Mouse (Mus musculus) ES-E14 (cell line): ENCODE measurements at regions not wholly inside any gene's neighbourhood (a gene's known extent, or its start where the extent isn't known, plus 50 kb on each side); places are given as distances from the start of the nearest gene placed in this dataset.

Source experiments
- CHD2 ChIP-seq: IDR thresholded peaks from 2 replicates; pipeline ENCODE4 v1.6.1; 2014; ENCODE audit warnings: mild to moderate bottlenecking, low read depth, low read length, inconsistent platforms
- MAFK ChIP-seq: IDR thresholded peaks from 2 replicates; pipeline ENCODE4 v1.6.1; 2014; ENCODE audit warnings: mild to moderate bottlenecking, low read depth, low read length, inconsistent platforms; ENCODE audit not compliant: insufficient read depth
- ZC3H11A ChIP-seq: IDR thresholded peaks from 2 replicates; pipeline ENCODE4 v1.6.1; 2012; ENCODE audit warnings: low read depth, mild to moderate bottlenecking, inconsistent platforms, low read length, borderline replicate concordance
- ZNF384 ChIP-seq: IDR thresholded peaks from 2 replicates; pipeline ENCODE4 v1.6.1; 2012; ENCODE audit warnings: low read depth, low read length, inconsistent platforms

DNA sequence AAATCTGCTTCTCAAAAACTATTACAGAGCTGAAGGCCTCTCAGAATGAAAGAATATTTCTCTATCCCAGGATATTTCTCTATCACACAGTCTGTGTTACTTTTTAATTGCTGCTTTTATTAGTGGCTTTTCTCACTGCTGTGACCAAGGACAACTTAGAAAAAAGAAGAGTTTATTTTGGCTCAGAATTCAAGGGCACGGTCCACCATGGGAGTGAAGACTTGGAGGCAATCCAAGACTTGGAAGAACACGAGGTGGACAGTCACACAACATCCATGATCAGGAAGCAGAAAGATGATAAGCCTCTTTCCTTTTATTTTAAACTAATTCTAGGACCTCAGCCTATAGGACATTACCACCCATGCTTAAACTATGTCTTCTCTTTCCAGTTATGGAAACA is 561.5 kb downstream of the Pdcd6ip start:
- no peak for TF ChIP-seq CHD2
- TF ChIP-seq MAFK: no peak
- TF ChIP-seq ZC3H11A: no peak
- TF ChIP-seq ZNF384: no peak
